Mouse (Mus musculus) CH12.LX (cell line): ENCODE measurements around the gene Zfp523. TPM values are rescaled to one million over a fixed set of nuclear protein-coding genes. Genes with fewer than 3 reads are reported as not detected.

Experiments used
- DNase-seq: peaks from one replicate; pipeline ENCODE4 v3.0.0-alpha.2; 2013; ENCODE audit errors: extremely low read depth
- H3K27ac ChIP-seq: 2 replicates; pipeline ENCODE4 v1.5.1; 2012; ENCODE audit warnings: low read depth, mild to moderate bottlenecking, control low read depth, moderate library complexity; ENCODE audit not compliant: insufficient read depth
- H3K27me3 ChIP-seq: replicated peaks from 2 replicates; pipeline ENCODE3; 2012; ENCODE audit warnings: inconsistent platforms
- H3K36me3 ChIP-seq, 2 experiments: replicated peaks in 1 of 2; 2 replicates each; pipeline versions ENCODE3 to v1.6.1; 2012; ENCODE audit warnings: inconsistent platforms in 1 of 2, low read length in 1 of 2, mild to moderate bottlenecking in 1 of 2, mixed read lengths in 1 of 2, moderate library complexity in 1 of 2; ENCODE audit not compliant: control insufficient read depth in 1 of 2, insufficient read depth in 1 of 2
- H3K4me1 ChIP-seq, 2 experiments: 2 replicates each; pipeline ENCODE4 v1.6.1; 2012; ENCODE audit warnings: inconsistent platforms in 1 of 2, moderate library complexity in 1 of 2; ENCODE audit not compliant: insufficient read depth in 2 of 2, control insufficient read depth in 1 of 2
- H3K4me2 ChIP-seq: 2 replicates; pipeline ENCODE4 v1.6.1; 2012; ENCODE audit warnings: low read depth, mild to moderate bottlenecking, control low read depth; ENCODE audit not compliant: poor library complexity, insufficient read depth, severe bottlenecking
- H3K4me3 ChIP-seq, 3 experiments: fragments of 150-350 bp in 1 of 3; sonication (generic) in 1 of 3; replicated peaks in 1 of 3; 2 replicates each; pipeline versions ENCODE3 to v1.5.1; 2011 to 2012; ENCODE audit warnings: low read depth in 2 of 3, low read length in 2 of 3, mild to moderate bottlenecking in 2 of 3, moderate library complexity in 2 of 3, control low read depth in 1 of 3, improper control_type of control experiment in 1 of 3, inconsistent platforms in 1 of 3, mixed read lengths in 1 of 3; ENCODE audit not compliant: poor library complexity in 1 of 3
- H3K79me2 ChIP-seq: replicated peaks from 2 replicates; pipeline ENCODE4 v1.6.1; 2012; ENCODE audit warnings: mild to moderate bottlenecking, moderate library complexity; ENCODE audit not compliant: control insufficient read depth, poor library complexity, insufficient read depth, severe bottlenecking; ENCODE audit errors: extremely low read depth
- H3K9ac ChIP-seq: 2 replicates; pipeline ENCODE4 v1.6.1; 2012; ENCODE audit warnings: low read depth, mild to moderate bottlenecking, control low read depth, moderate library complexity; ENCODE audit not compliant: insufficient read depth
- H3K9me3 ChIP-seq: replicated peaks from 2 replicates; pipeline ENCODE3; 2012; ENCODE audit warnings: low read length, inconsistent platforms, mixed read lengths
- CTCF ChIP-seq, 2 experiments: IDR thresholded peaks in 1 of 2; conservative IDR thresholded peaks in 1 of 2; 2 replicates each; pipeline ENCODE4 v1.5.1; 2011 to 2012; ENCODE audit warnings: low read depth in 2 of 2, low read length in 2 of 2, improper control_type of control experiment in 1 of 2, inconsistent platforms in 1 of 2, mild to moderate bottlenecking in 1 of 2, moderate library complexity in 1 of 2
- E2F4 ChIP-seq: IDR thresholded peaks from 2 replicates; pipeline ENCODE4 v1.6.1; 2011; ENCODE audit warnings: low read depth, low read length, improper control_type of control experiment; ENCODE audit not compliant: insufficient replicate concordance
- ELF1 ChIP-seq: IDR thresholded peaks from 2 replicates; pipeline ENCODE4 v1.6.1; 2014; ENCODE audit warnings: low read depth, mild to moderate bottlenecking, inconsistent platforms, low read length, improper control_type of control experiment
- EP300 ChIP-seq: IDR thresholded peaks from 2 replicates; pipeline ENCODE4 v1.6.1; 2011; ENCODE audit warnings: low read length, improper control_type of control experiment
- HCFC1 ChIP-seq: IDR thresholded peaks from 2 replicates; pipeline ENCODE4 v1.6.1; 2012; ENCODE audit warnings: low read depth, mild to moderate bottlenecking, inconsistent platforms, low read length, improper control_type of control experiment
- JUN ChIP-seq: IDR thresholded peaks from 2 replicates; pipeline ENCODE4 v1.6.1; 2011; ENCODE audit warnings: low read depth, mild to moderate bottlenecking, low read length, improper control_type of control experiment, moderate library complexity; ENCODE audit not compliant: insufficient read depth
- MAFK ChIP-seq: IDR thresholded peaks from 2 replicates; pipeline ENCODE4 v1.6.1; 2011; ENCODE audit warnings: low read length, improper control_type of control experiment; ENCODE audit not compliant: insufficient replicate concordance
- MAX ChIP-seq: IDR thresholded peaks from 2 replicates; pipeline ENCODE4 v1.6.1; 2011; ENCODE audit warnings: low read length, improper control_type of control experiment
- MYC ChIP-seq: IDR thresholded peaks from 2 replicates; pipeline ENCODE4 v1.6.1; 2011; ENCODE audit warnings: low read depth, mild to moderate bottlenecking, improper control_type of control experiment, low read length
- NELFE ChIP-seq: IDR thresholded peaks from 2 replicates; pipeline ENCODE4 v1.6.1; 2011; ENCODE audit warnings: low read depth, low read length, improper control_type of control experiment
- PAX5 ChIP-seq: IDR thresholded peaks from 2 replicates; pipeline ENCODE4 v1.6.1; 2012; ENCODE audit warnings: low read length, inconsistent platforms, mixed read lengths
- POLR2A ChIP-seq: IDR thresholded peaks from 2 replicates; pipeline ENCODE4 v1.6.1; 2011; ENCODE audit warnings: low read depth, mild to moderate bottlenecking, improper control_type of control experiment, low read length
- RAD21 ChIP-seq: IDR thresholded peaks from 2 replicates; pipeline ENCODE4 v1.6.1; 2011; ENCODE audit warnings: low read depth, mild to moderate bottlenecking, low read length, improper control_type of control experiment, moderate library complexity
- RCOR1 ChIP-seq: conservative IDR thresholded peaks from 2 replicates; pipeline ENCODE4 v1.6.1; 2012; ENCODE audit warnings: low read depth, mild to moderate bottlenecking, inconsistent platforms, low read length, improper control_type of control experiment
- SIN3A ChIP-seq: IDR thresholded peaks from 2 replicates; pipeline ENCODE4 v1.6.1; 2012; ENCODE audit warnings: low read length, improper control_type of control experiment, inconsistent platforms
- SMC3 ChIP-seq: IDR thresholded peaks from 2 replicates; pipeline ENCODE4 v1.6.1; 2011; ENCODE audit warnings: low read depth, low read length, improper control_type of control experiment
- TBP ChIP-seq: conservative IDR thresholded peaks from 2 replicates; pipeline ENCODE4 v1.6.1; 2011; ENCODE audit warnings: low read depth, low read length, improper control_type of control experiment
- TCF12 ChIP-seq: IDR thresholded peaks from 2 replicates; pipeline ENCODE4 v1.6.1; 2014; ENCODE audit warnings: low read depth, mild to moderate bottlenecking, inconsistent platforms, low read length, improper control_type of control experiment
- ZKSCAN1 ChIP-seq: IDR thresholded peaks from 2 replicates; pipeline ENCODE4 v1.6.1; 2012; ENCODE audit warnings: low read depth, inconsistent platforms, low read length, improper control_type of control experiment, borderline replicate concordance
- ZMIZ1 ChIP-seq: IDR thresholded peaks from 2 replicates; pipeline ENCODE4 v1.6.1; 2012; ENCODE audit warnings: low read depth, mild to moderate bottlenecking, inconsistent platforms, low read length, improper control_type of control experiment
- ZNF384 ChIP-seq: IDR thresholded peaks from 2 replicates; pipeline ENCODE4 v1.6.1; 2012; ENCODE audit warnings: low read depth, low read length, improper control_type of control experiment, inconsistent platforms
- dilution Hi-C: fragments of 300-500 bp; cut with MboI; formaldehyde crosslinking; loops from 2 replicates; pipeline ENCODE4 v1.14.3; 2020; ENCODE audit warnings: low sequenced_read_pairs; ENCODE audit not compliant: extremely low pct_unique_long_range_greater_than_20kb, extremely low pct_ligation_motif_present
- in situ Hi-C: fragments of 300-500 bp; cut with MboI; formaldehyde crosslinking; loops from 3 replicates; pipeline ENCODE4 v1.14.3; 2019; ENCODE audit warnings: low sequenced_read_pairs, low pct_ligation_motif_present, low pct_unique_long_range_greater_than_20kb, mixed read lengths
- polyA plus RNA-seq: library from polyadenylated mRNA; unstranded; fragments of >175 nt; gene quantifications from 2 replicates; pipeline ENCODE4 v1.2.1, GENCODE M21; 2012; ENCODE audit warnings: low read depth; ENCODE audit not compliant: insufficient read length
- total RNA-seq, 2 experiments: library from RNA; depleted of rRNA; stranded (reverse); fragments of 300-350 nt in 1 of 2; fragments of >200 nt in 1 of 2; gene quantifications; 2 replicates each; pipeline ENCODE4 v1.2.3; 2012 to 2014

Gene Zfp523
- total and polyA plus RNA-seq, 3 experiments: 2.5 to 14.7 (median 10.1) TPM

DNA sequence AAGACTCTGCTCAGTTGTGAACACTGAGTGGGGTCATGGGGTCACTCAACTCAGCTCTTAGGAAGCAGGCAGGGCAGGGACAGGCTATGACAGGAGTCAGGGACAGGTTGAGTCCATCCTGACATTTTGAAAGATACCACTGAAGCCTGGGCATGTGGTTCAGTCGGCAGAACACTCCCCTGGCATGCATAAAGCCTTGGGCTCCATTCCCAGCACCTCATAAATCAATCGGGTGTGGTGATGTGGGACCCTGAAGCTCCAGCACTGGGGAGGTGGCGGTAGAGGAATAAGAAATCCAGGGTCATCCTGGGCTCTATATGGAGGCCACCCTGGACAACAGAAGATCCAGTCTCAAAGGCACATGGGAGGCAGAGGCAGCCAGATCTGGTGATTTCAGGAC is 41.4 kb upstream of the Zfp523 start:
- no peaks in the 10 kb centered on the region for H3K36me3 ChIP-seq
- peaks cover 63% of the 10 kb centered on the region for H3K27me3 ChIP-seq
- in situ Hi-C loops: no loop called here

DNA sequence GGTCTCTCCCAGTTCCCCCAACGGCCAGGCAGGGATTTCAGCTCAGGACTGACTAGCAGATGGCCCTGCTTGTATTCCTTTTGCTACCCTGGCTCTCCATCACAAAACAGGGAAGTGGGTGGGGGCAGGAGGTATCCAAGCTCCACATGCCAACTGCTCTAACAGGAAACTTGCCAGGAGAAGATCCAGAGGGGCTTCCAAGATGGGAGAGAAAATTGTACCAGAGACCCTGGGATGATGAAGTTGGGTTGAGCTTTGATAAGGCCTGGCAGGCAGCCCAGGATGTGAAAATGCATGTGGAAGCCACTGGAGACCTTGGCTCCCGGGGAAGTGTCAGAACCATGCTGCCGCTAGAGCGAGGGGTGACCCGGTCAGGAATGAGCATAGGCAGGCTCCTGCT is 40.7 kb upstream of the Zfp523 start:
- TF ChIP-seq RAD21: no peak
- TF ChIP-seq SIN3A: no peak
- no peak for TF ChIP-seq SMC3
- no peak for TF ChIP-seq ZMIZ1
- TF ChIP-seq MYC: no peak
- TF ChIP-seq, all 38 proteins: peak for 0
- in situ Hi-C loops (no loop called here), dilution Hi-C loops (no loop called here)
- Histone ChIP-seq H3K4me2 (no peak overlapping the region), H3K9ac (no peak overlapping the region), H3K36me3 (no peaks in the 10 kb centered on the region), H3K4me3 (no peak overlapping the region), H3K9me3 (peaks cover 3% of the 10 kb centered on the region), H3K27ac (no peak overlapping the region), H3K4me1 (peaks cover 0 to under 1% of the 10 kb centered on the region in 2 experiments; a peak in 1 of 4 replicates), H3K79me2 (no peaks in the 10 kb centered on the region), H3K27me3 (peaks cover 71% of the 10 kb centered on the region)
- DNase-seq: no peak

More for the DNA sequence above, 41.4 kb upstream of the Zfp523 start:
- TF ChIP-seq RCOR1: no peak
- no peak for TF ChIP-seq POLR2A
- TF ChIP-seq JUN: no peak
- no peak for TF ChIP-seq TCF12
- TF ChIP-seq ZMIZ1: no peak
- Histone ChIP-seq H3K4me3 (no peak overlapping the region), H3K9me3 (peaks cover 3% of the 10 kb centered on the region), H3K4me1 (peaks cover 3 to 4% of the 10 kb centered on the region in 2 experiments), H3K79me2 (no peaks in the 10 kb centered on the region), H3K27ac (no peak overlapping the region), H3K4me2 (no peak overlapping the region), H3K9ac (no peak overlapping the region)
- DNase-seq: no peak
- dilution Hi-C loops: no loop called here

DNA sequence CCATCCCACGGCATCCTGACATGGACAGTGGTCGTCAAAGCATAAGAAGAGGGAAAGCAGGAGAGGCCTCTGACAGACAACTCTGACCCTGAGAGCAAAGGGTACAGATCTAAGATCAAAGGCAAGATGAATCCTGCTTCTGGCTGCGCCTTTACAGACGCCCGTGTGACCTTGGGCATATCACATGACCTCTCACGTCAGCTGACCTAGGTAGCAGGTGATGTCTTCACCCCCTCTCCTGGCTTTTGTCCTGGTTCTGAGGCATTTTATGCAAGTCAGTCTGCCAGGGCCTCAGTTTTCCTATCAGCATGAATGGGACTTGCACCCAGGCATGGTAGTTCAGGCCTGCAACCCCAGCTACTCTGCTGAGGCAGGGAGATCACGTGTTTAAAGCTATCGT is 38.9 kb upstream of the Zfp523 start:
- in situ Hi-C loops: no loop called here
- TF ChIP-seq MAX (no peak), ZKSCAN1 (no peak), MYC (no peak), CTCF (conservative IDR thresholded peaks at IDR 0.05 in 1 of 2, IDR thresholded peaks at IDR 0.05 in 1 of 2; ENCODE audit: low read depth in 2 of 2, low read length in 2 of 2) (no peak), MAFK (no peak), E2F4 (no peak), NELFE (no peak), RCOR1 (no peak), ZNF384 (no peak), PAX5 (no peak), ELF1 (no peak), TBP (no peak), EP300 (no peak), HCFC1 (no peak), SMC3 (no peak), JUN (no peak)
- Histone ChIP-seq H3K9ac (no peak overlapping the region), H3K79me2 (no peaks in the 10 kb centered on the region), H3K27me3 (peaks cover 84% of the 10 kb centered on the region), H3K9me3 (peaks cover 3% of the 10 kb centered on the region), H3K4me2 (no peak overlapping the region), H3K27ac (no peak overlapping the region), H3K4me3 (no peak overlapping the region), H3K36me3 (no peaks in the 10 kb centered on the region), H3K4me1 (peaks cover 0 to 4% of the 10 kb centered on the region in 2 experiments; a peak in 2 of 4 replicates)
- dilution Hi-C loops: no loop called here
- DNase-seq: no peak
